Mouse (Mus musculus) heart, adult 9 months (tissue): ENCODE data around the gene Basp1.
"Not testable (repeated sequence)": the region's sequence is repeated elsewhere in the genome, so short reads cannot be mapped to it uniquely, and the experiment has no call there.

Experiments
- DNase-seq, 2 experiments: peaks; one replicate each; pipeline ENCODE4 v3.0.0; 2022; ENCODE audit warnings: low spot score in 2 of 2

Gene Basp1

DNA sequence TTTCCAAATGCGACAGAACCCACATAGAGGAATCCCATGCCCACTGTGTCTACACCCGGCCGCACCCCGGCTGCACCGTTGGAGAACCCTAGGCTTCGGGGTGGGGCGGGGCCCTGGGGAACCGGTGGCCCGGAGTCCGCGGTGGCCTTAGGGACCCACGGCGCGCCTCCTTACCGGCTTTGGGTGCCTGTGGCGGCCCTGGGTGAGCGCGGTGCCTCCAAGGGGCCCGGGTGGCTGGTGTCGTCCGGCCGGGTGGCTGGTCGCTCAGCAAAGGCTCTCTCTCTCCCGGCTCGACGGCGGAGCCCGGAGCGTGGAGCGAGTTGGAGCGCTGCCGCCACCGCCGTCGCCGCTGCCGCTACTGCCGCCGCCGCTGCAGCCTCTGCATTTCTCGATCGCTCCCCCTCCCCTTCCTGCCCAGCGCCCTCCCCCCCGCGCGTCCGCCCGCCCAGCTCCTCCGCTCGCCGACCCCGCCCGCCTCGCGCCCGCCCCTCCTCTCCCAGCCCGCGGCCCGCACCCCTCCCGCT, at the start of gene Basp1:
Gene Basp1, minus strand, starts transcription at position 387 of the 524 bp plus-strand sequence.
- DNase-seq: peak; percentile 12 to 13

DNA sequence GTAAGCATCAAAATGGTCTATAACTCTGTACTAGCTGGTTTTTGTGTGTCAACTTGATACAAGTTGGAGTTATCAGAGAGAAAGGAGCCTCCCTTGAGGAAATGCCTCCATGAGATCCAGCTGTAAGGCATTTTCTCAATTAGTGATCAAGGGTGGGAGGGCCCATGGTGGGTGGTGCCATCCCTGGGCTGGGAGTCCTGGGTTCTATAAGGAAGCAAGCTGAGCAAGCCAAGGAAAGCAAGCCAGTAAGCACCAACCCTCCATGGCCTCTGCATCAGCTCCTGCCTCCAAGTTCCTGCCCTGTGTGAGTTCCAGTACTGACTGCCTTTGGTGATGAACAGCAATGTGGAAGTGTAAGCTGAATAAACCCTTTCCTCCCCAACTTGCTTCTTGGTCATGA, 49.5 kb upstream of the Basp1 start:
- not testable (repeated sequence) for DNase-seq

DNA sequence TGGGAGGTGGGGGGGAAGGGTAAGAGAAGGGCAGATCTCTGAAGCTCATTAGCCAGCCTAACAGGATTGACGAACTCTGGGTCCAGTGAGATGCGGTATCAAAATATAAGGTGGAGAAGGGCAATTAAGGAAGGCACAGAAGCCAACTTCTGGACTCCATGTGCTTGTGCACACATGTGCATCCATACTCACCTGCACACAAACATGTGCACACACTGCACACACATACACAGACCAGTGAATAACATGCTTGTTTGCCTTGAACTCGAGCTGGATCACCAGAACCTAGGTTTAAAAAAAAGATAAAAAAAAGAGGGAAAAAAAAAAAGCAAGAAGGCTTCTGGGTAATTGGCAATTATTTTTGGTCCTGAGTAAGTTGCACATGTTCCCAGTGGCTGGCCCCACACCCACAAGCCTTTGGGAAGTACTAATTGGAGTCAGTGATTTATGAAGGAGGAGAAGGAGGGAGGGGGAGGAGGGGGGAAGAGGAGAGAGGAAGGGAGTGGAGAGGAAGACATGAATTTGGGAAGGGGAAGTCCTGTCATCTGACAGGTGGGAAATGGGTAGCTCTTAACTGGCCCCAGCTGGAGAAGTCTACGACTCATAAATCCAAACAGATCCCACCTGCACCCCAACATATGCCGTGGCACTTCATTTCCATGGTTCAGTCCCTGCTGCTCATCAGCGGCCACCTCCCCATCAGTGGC, 48.6 kb upstream of the Basp1 start:
- DNase-seq: no peak

DNA sequence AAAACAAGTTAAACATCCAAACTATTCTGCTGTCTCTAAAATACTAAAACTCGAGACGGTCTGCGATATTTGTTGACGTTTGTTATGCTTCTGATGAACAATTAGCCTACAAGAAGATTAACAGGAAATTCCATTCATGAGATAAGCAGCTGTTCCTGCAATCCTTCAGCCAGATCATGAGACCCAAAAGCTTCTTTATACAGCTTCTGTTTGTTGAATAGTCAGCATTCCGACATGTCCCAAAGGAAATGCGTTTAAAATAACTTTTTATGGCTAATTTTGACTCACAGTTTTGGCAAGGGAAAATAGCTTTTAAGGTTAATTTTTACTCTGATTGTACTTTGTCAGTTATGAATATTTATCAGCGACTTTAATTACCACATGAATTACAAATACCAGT, 46.3 kb upstream of the Basp1 start:
- DNase-seq: peak; percentile 69 to 76

DNA sequence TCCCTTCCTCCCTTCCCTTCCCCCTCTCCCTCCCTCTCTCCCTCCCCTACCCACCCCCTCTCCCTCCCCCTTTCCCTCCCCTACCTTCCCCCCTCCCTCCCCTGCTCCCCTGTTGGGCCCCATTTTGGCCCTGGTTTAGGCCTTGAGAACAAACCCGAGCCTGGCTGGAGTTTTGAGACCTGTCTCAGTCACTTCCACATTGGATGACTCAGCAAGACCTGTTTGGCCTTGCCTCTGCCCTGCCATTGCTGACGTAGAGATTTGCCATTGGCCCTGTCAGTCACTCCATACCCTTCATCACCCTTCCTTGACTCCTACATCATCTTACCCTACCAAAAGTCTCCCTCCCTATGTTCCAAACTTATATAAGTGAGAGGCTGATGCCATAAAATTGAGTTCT, 43.9 kb upstream of the Basp1 start:
- DNase-seq: no peak

DNA sequence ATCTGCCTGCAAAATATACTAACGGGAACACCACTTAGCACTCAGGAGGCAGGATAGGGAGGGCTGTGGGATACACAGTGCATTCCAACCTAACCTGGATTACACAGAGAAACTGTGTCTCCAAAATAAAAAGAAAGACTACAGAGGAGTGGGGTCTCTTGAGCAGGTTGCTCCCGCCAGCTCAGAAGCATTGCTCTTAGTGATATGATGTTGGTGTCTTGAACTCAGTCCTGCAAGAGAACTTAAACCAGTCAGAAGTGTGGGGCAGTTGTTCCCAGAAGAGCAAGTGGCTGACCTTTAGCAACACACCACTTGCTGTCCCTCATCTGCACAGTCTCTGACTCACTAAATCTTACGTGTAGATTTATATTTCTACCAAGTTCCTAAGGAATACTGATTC, 40.0 kb upstream of the Basp1 start:
- DNase-seq: no peak

DNA sequence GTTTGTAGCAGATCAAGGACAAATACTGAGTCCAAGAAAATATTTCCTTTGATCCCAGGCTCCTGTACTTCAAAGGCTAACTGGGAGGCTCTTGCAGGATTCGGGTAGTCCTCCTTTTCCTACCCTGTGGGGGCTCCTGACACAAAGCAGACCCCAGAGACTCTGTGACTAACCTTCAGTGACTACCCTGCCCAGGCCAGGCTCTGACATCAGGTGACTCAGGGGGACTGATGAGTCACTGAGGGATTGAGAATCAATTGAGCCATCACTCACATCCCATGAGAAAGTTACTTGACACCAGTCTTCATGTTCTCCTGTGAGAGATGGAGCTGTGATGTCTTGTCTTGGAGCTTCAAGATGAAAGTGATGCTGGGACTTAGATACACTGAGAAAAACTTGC, 35.8 kb upstream of the Basp1 start:
- DNase-seq: no peak

DNA sequence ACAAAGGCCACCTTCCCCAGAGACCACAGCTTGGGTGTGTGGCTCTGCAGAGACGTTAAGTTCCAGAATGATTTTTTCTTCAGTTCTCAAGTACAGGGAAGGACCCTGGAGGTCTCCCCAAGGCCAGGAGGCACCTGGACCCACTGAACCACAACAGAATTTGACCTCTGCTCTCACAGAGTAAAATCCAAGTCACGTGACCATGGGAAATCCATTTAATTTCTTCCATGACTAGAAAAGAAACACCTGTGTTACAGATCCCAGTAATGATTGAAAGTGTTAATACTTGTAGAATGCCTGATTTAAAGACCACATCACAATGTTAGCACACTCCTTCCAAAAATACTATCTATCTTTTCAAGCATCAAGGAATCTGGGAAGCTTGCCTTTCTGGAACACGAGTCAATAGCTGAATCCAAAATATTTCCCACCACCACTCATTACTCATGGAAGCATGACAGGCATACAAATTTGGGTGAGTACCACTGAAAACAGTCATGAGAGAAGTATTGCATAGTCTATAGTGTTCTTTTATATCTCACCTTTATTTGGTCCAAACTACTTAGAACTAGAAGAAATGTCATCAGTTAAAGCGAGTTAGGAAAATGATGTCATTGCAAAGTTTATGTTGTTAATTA, 35.3 kb upstream of the Basp1 start:
- DNase-seq: no peak

DNA sequence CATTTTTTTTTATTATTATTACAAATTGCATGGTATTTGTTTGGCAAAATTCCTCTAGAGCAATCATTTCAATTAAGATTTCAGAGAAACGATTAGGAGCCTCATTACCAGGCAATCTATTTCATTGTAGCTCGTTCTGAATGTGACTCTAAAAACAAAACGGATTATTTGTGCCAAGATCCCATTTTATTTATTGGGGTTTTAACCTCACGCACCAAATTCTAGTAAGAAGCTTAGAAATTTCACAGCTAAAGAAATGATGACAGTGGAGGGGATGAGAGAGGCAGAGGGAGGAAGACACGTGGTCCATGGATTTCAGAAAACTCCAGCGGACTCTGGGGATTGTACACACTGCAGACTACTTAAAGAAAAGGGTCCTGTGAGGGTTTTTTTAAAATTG, 33.6 kb upstream of the Basp1 start:
- no peak for DNase-seq

DNA sequence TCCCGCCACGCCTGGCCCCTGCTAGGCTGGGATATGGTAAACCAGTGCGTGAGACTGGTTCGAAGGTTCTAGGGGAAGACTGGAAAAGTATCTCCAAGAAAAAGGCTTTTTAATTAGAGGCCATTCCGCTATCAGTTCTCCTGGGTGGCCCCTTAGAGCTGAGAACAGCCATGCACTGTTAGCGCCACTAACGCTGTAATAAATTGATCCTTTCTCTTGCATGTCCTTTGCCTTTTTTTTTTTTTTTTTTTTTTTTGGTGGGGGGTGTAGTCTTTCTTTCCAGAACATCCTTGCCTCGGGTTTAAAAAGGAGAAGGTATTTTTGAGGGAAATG, 32.6 kb upstream of the Basp1 start:
- no peak for DNase-seq

DNA sequence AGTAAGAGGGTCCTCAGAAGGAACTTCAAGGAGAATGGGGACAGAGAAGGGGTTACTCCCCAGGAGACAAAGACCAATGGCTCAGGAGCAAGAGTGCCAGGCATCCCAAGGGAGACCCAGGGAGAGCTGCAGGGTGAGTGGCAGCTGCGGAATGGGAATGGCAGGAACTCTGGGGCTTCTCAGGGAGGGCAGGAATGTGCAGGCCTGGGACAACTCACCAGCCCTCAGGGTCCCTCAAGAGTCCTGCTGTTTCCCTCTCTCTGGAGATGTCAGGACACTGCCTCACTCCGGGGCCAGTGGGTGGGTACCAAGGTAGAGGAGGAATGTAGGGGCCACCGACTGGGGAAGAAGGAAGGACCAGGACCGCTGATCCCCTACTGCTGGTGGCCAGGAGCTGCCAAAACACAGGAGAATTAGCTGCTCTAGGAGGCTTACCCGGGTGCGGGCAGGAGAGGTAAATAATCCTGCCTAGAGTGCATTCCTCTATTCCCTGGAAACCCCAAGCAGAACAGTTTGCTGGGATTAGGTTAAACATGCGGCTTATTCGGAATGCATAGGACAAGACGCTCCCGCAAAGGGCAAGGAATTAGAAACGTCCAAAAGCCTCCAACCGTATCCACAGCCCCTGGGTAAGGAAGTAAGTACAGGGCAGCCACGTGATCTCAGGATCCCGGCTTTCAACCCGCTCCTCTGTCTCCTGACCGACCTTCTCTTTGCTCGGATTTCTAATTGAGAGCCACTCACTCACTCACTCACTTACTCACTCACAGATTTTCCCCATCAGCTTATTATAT, 32.0 kb upstream of the Basp1 start:
- no peak for DNase-seq

DNA sequence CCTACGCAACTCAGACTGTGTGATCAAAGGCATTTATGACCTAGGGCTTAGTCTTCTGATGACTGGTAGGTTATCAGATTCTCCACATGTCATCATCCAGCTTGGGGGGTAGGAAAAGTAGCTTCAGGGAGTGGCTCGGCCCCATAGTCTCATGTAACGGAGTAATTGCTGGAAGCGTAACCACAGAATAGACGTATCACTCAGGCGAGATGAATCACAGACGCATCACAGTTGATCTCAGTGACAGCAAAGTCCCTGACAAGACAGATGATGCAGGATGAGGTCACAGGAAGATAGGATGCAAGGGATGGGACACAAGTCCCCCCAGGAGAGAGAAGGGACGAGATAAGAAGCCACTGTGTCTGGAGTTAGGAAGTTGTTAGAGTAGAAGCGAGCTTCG, 30.6 kb upstream of the Basp1 start:
- no peak for DNase-seq

DNA sequence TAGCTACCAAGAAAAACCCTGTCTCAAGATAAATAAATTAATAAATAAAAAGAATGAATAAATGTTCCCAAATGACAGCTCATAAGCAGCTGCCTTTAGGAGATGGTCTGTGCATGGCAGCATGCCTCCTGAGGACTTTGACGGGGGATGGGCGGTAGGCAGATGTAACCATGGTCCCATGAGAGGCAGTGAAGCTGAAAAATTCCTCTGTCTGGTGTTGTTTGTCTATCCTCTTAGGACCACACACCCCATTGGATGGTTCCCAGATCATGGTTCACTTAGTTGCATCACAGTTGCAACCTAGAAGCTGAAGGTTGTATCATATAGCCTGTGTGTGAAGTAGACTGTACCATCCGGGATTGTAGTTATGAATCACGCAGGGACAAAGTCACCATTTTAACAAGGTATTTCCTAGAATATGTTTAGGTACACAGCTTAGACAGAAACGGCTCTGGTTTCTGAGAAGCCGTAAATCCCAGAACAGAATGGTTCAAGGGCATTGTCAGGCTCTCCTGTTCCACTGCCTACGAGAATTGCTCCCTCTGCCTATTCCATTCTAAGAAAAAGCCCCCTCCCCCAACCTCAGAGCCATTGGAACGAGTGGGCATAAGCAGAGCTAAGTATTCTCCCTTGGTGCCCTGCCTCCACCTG, 29.7 kb upstream of the Basp1 start:
- DNase-seq: no peak

DNA sequence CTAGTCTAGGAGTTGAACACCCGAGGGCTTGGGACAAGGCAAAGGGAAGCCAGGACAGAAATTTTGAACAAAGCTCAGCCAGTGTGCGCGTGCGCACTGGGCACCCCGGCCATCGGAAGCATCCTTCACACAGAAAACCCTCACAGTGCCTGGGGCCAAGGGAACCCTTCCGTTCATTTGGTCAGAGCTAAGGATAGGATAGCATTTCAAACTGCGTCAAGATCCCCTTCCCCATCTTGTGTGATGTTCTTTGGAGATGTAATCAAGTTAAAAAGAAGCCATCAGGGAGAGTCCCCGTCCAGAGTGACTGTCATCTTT, 28.3 kb upstream of the Basp1 start:
- no peak for DNase-seq

DNA sequence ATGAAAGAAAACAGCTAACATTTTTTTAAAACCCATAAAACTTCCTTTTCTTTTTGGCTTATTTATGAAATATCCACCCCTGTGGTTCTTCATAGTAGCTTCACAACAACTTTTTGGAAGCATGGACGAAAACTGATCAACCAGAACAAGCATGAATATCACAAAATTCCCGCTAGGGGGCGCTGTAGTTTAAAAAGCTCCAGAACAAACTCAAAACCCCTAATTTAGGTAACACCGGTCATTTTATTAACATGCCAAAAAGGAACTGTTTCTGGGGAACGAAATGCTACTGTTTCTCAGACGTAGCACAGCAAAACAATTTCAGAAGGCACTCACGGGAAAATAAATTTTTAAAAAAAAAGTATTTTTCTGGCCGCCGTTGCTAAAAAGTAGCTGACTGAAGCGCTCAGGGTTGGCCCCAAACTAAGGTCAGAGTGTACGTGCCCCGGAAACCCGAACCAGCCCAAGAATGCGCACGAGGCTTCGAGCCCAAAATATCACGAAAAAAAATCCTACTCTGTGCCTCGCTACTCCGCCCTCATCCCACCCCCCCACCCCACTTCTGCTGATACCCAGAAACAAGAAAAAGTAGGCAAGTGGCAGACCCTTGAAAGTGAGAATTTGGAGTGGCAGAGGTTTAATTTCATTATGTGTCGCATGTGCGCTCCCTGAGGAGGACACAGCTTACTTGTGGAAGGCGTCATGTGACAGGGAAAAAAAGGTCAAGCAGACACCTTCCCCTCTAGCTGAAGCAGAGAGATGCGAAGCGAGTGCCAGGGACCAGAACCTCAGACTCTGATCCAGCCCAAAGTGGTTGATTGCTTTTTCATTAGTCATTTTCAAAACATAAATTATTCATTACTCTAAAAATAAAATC, 27.7 kb upstream of the Basp1 start:
- peak; percentile 32 to 62 for DNase-seq

DNA sequence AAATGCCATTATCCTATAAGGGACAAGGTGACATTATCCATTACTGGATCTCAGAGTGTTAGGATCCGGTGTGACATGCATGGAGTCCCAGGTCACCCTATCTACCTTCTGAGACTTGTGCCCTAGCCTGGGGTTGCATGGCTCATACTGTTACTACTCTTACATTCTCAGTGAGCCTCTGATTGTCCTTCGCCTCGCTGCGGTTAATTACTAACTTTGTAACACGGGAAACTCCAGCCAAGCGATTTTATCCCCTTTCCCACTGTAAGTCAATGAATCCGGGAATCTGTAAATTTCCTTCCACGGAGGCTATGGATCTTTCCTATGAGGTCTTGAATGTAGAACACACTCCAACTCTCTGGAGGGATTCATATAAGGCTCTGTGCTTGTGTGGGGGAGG, 26.8 kb upstream of the Basp1 start:
- no peak for DNase-seq

DNA sequence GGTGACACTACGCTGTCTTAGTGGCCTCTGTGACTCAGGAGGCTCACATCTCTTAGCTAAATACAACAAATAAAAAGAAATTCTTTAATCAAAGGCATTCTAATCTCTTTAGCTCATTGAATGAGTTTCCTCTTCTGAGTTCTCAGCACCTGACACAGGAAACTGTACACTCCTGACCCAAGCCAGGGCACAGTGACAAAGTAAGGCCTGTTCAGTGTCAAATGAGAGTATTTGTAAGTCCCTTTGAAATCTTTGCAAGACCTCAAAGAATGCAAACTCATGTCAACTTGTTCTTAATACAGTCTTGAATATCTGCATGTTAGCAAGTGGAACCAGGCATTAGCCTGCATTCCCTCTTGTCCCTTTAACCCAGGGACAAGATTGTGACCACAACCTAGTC, 18.8 kb upstream of the Basp1 start:
- no peak for DNase-seq

DNA sequence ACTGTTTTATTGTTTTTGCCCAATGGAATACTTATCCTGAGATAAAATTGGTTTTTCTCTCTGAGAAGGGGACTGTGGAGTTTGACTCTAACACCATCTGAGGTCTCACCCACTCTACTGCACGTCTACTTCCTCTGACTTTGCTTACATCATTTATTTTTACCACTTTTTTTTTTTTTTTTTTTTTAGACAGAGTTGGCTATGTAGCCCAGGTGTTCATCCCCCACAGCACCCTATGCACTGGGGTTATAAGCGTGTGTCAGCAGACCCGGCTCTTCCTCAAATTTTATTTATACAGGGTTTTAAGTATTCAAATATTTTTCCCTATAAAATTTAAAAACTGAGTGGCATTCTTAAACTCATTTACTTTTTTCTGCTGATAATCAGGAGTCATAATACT, 16.6 kb upstream of the Basp1 start:
- DNase-seq: no peak

DNA sequence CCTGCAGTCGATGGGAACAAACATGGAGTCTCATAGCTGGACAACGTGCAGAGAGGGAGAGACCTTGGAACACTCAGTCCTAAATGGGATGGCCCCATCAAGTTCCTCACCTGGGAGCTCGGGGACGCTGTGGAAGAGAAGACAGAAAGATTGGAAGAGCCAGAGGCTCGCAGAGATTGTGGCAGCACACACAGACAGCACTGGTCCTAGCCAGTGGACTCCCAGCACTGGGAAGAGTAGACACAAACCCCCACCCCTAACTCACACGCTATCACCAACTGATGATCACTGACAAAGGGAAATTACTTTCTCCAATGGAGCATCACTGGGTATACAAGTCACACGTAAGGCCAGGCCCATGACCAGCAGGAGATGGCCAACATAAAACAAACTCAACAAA, 15.4 kb upstream of the Basp1 start:
- no peak for DNase-seq

DNA sequence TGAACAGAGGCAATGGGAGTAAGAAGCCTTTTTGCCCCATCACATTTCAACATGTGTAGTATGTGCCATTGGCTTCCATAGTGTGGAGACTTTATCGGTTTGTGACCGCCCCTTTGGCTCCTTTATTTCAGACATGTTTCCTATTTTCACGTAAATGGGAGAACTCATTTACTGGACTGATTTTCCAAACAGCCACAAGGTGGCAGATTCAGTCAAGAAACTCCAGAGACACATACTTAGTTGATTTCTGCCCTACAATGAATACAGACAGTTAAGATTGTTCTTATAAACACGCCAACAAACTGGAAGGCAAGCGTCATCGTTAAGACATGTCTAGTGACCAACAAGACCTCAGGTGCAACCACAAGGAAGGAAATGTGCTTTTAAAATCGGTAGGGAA, 15.0 kb upstream of the Basp1 start:
- DNase-seq: no peak

DNA sequence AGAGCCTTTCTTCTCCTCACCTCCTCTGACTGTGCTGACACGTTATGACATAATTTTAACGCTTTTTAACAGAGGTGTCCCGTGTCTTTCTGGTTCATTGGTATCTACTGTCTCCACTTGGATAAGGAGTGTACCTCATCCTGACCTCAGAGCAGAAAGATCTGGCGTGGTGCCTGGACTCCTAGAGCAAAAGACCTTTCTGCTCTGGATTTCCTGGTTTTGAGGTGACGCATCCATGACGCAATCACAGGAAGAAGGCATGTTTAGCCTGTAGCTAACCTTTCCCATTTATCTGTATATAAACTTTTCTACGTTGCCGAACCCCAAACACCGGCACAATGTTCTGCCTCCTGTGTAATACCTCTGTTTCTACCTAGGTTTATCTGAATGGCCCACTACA, 6.7 kb upstream of the Basp1 start:
- no peak for DNase-seq

DNA sequence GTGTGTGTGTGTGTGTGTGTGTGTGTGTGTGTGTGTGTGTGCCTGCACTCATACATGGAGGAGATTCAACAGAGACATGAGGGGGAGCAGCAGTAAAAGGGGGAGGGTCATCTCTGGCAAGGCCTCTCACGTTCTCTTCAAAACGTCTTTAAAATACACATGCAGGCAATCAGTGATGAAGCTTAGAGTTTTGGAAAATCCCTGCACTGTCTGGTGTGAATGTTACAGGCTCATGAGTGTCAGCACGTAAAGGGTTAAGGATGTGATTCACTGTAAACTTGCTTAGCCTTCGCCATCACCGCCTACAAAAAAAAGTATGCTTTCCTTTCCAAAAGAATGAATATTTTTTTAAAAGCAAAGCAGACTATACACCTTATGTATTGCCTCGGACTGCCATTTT, 2.8 kb upstream of the Basp1 start:
- DNase-seq: no peak
